Mouse (Mus musculus): ENCODE results near the gene Rftn1.
A peak's percentile ranks its signal among the peaks of the same experiment; 100 is the strongest.

The Rftn1 gene

GRCm38 (mm10) chr17:50060220-50060619 is 130.3 kb downstream of the Rftn1 start:
- DNase-seq, result no peak

GRCm38 (mm10) chr17:50059417-50059816 is 131.1 kb downstream of the Rftn1 start:
- DNase-seq, result no peak

- no peak for DNase-seq
Observed at GRCm38 (mm10) chr17:50055154-50055756, 135.2 kb downstream of the Rftn1 start.

GRCm38 (mm10) chr17:50054586-50054985 is 135.9 kb downstream of the Rftn1 start:
- DNase-seq, result no peak

- no peak for DNase-seq
Observed at GRCm38 (mm10) chr17:50053961-50054360, 136.5 kb downstream of the Rftn1 start.

- no peak for DNase-seq
Observed at GRCm38 (mm10) chr17:50052741-50053468, 137.6 kb downstream of the Rftn1 start.

GRCm38 (mm10) chr17:50050456-50050855 is 140.0 kb downstream of the Rftn1 start:
- DNase-seq, result no peak

- no peak for DNase-seq
Observed at GRCm38 (mm10) chr17:50048209-50048608, 142.3 kb downstream of the Rftn1 start.

- no peak for DNase-seq
Observed at GRCm38 (mm10) chr17:50047182-50047581, 143.3 kb downstream of the Rftn1 start.

GRCm38 (mm10) chr17:50040727-50041410 is 149.6 kb downstream of the Rftn1 start:
- DNase-seq, result no peak

- DNase-seq, result no peak
Observed at GRCm38 (mm10) chr17:50037882-50038665, 152.4 kb downstream of the Rftn1 start.

GRCm38 (mm10) chr17:50037416-50037815 is 153.1 kb downstream of the Rftn1 start:
- DNase-seq, result no peak

GRCm38 (mm10) chr17:50036751-50037385 is 153.6 kb downstream of the Rftn1 start:
- no peak for DNase-seq

- DNase-seq, result no peak
Observed at GRCm38 (mm10) chr17:50033698-50034097, 156.8 kb downstream of the Rftn1 start.

- peak; percentile 70 for DNase-seq
Observed at GRCm38 (mm10) chr17:50031548-50032491, 158.7 kb downstream of the Rftn1 start.

GRCm38 (mm10) chr17:50025651-50026050 is 164.8 kb downstream of the Rftn1 start:
- DNase-seq, result no peak

- DNase-seq, result peak; percentile 76
Observed at GRCm38 (mm10) chr17:50025173-50025626, 165.3 kb downstream of the Rftn1 start.

- DNase-seq, result no peak
Observed at GRCm38 (mm10) chr17:50021400-50021799, 169.1 kb downstream of the Rftn1 start.

- DNase-seq, result peak; percentile 91
Observed at GRCm38 (mm10) chr17:50020211-50021001, 170.1 kb downstream of the Rftn1 start.

- peak; percentile 46 for DNase-seq
Observed at GRCm38 (mm10) chr17:50019819-50020210, 170.7 kb downstream of the Rftn1 start.

Measured in liver (tissue).